Mouse (Mus musculus): ENCODE measurements around the gene Kcnf1. TPM values are rescaled to one million over a fixed set of nuclear protein-coding genes. Genes with fewer than 3 reads are reported as not detected.
"Not testable (repeated sequence)": the region's sequence is repeated elsewhere in the genome, so short reads cannot be mapped to it uniquely, and the experiment has no call there.

The Kcnf1 gene
- polyA plus RNA-seq, 1 experiment from 2014 or later: 0.66 TPM

DNA sequence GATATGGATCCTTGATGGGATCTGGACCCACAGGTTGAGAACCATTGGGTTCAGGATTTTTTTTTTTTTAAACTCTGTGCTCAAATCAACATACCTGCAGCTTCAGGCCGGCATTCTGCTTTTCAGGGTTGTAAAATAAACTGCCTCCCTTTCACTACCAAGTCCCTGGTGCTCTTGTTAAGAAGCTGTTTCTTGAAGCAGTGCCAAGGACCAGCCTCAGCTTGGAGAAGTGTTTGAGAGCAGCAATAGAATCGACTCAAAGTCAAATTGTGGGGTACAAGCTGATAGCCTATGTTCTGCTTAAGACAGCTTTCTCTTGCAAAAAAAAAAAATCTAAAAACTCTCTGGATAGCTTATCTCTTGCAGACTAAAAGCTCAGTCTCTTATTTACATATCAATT lies 34.9 kb downstream of the Kcnf1 start:
- no peak overlapping the region for H3K4me2 ChIP-seq (ENCODE audit: low read depth)
- no peak for ATAC-seq (ENCODE audit: insufficient read depth, low FRiP score, low TSS enrichment)
- H3K4me3 ChIP-seq (ENCODE audit: low read depth, low read length): no peak overlapping the region
- H3K9ac ChIP-seq (ENCODE audit: low read length): no peak overlapping the region
- WGBS: 34% methylated on average over 2 of the region's 2 CpGs
- H3K4me1 ChIP-seq (ENCODE audit: control insufficient read depth, insufficient read depth, low read length): no peaks in the 10 kb centered on the region
- no peaks in the 10 kb centered on the region for H3K27me3 ChIP-seq (ENCODE audit: control insufficient read depth, insufficient read depth, low read length)
- no peak overlapping the region for H3K27ac ChIP-seq (ENCODE audit: low read depth, low read length)
- no peaks in the 10 kb centered on the region for H3K36me3 ChIP-seq (ENCODE audit: control insufficient read depth, insufficient read depth, low read length)
- no peak for DNase-seq (ENCODE audit: low spot score)
- H3K9me3 ChIP-seq (ENCODE audit: control insufficient read depth, low read length): no peaks in the 10 kb centered on the region

DNA sequence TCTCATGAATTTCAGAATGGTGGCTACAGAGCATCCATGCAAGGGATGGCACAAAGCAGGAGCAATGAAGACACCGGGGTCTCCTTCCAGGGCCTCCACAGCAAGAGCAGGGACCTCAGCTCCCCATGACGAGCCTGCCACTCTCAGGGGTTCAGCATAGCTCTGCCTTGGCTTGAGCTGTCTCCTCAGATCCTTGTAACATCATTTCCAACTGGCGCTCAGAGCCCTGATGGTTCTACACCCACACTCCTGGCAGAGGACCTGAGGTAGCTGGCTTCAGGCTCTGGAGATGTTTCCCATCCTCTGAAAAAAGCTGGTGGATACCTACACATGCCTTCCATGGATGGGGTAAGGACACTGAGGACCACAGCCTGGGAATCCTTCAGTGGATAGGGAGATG lies 36.3 kb downstream of the Kcnf1 start:
- no peak overlapping the region for H3K4me3 ChIP-seq (ENCODE audit: low read depth, low read length)
- WGBS: 86% methylated on average over 3 of the region's 3 CpGs
- no peak overlapping the region for H3K4me2 ChIP-seq (ENCODE audit: low read depth)
- no peak overlapping the region for H3K9ac ChIP-seq (ENCODE audit: low read length)
- DNase-seq (ENCODE audit: low spot score) (no peak), ATAC-seq (ENCODE audit: insufficient read depth, low FRiP score, low TSS enrichment) (no peak)
- H3K9me3 ChIP-seq (ENCODE audit: control insufficient read depth, low read length): no peaks in the 10 kb centered on the region
- no peaks in the 10 kb centered on the region for H3K36me3 ChIP-seq (ENCODE audit: control insufficient read depth, insufficient read depth, low read length)
- no peak overlapping the region for H3K27ac ChIP-seq (ENCODE audit: low read depth, low read length)
- no peaks in the 10 kb centered on the region for H3K4me1 ChIP-seq (ENCODE audit: control insufficient read depth, insufficient read depth, low read length)
- no peaks in the 10 kb centered on the region for H3K27me3 ChIP-seq (ENCODE audit: control insufficient read depth, insufficient read depth, low read length)

DNA sequence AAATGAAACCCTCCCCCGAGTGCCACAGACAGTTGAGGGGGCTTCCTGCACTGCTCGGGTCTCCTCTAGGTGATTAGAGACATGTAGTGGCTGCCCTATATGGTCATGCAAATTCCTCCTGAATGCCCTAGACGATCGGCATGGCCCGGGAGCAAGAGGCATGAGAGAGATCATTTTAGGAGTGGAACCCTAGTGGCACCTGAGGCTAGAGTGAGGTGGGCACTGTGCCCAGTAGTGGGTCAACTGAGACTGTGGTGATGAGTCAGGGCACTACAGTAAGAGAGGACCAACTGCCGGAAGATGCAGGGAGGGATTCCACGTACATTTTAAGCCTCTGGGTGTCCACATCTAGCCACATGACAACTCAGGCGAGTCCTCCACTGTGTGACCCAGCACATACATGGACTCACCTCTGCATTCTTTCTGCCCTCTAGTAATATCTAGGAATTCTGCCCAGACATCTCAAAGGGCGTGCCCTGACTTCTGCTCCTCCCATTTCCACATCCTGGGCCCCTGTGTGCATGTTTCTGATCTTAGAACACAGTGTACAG lies 42.1 kb downstream of the Kcnf1 start:
- Histone ChIP-seq H3K9ac (ENCODE audit: low read length) (no peak overlapping the region), H3K4me2 (ENCODE audit: low read depth) (no peak overlapping the region), H3K4me1 (ENCODE audit: control insufficient read depth, insufficient read depth, low read length) (no peaks in the 10 kb centered on the region), H3K4me3 (ENCODE audit: low read depth, low read length) (no peak overlapping the region), H3K27me3 (ENCODE audit: control insufficient read depth, insufficient read depth, low read length) (no peaks in the 10 kb centered on the region), H3K27ac (ENCODE audit: low read depth, low read length) (no peak overlapping the region), H3K9me3 (ENCODE audit: control insufficient read depth, low read length) (no peaks in the 10 kb centered on the region), H3K36me3 (ENCODE audit: control insufficient read depth, insufficient read depth, low read length) (no peaks in the 10 kb centered on the region)
- ATAC-seq (ENCODE audit: insufficient read depth, low FRiP score, low TSS enrichment) (no peak), DNase-seq (ENCODE audit: low spot score) (no peak)
- WGBS: 78% methylated on average over 9 of the region's 9 CpGs

DNA sequence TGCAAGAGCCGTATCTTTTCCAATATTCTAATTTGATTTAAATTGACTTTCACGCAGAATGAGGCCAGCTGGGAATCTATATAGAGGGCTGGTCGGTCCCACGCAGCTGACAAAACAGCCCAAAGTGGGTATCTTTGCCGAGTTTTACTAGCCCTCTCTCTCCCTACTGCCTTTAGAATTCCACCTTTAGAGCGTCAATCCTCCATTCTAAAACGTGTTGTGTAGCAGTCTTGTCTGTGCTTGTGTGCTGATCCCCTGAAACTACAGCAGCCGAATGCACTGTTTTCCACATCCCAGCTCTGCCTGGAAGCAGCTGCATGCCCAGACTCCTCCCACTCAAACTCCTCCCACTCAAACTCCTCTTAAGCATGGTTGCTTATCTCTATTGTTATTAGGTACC lies 44.4 kb downstream of the Kcnf1 start:
- DNase-seq (ENCODE audit: low spot score): no peak
- H3K36me3 ChIP-seq (ENCODE audit: control insufficient read depth, insufficient read depth, low read length): no peaks in the 10 kb centered on the region
- no peaks in the 10 kb centered on the region for H3K4me1 ChIP-seq (ENCODE audit: control insufficient read depth, insufficient read depth, low read length)
- no peak overlapping the region for H3K4me2 ChIP-seq (ENCODE audit: low read depth)
- 76% methylated on average over 8 of the region's 8 CpGs for WGBS
- no peaks in the 10 kb centered on the region for H3K27me3 ChIP-seq (ENCODE audit: control insufficient read depth, insufficient read depth, low read length)
- no peak for ATAC-seq (ENCODE audit: insufficient read depth, low FRiP score, low TSS enrichment)
- no peak overlapping the region for H3K27ac ChIP-seq (ENCODE audit: low read depth, low read length)
- no peaks in the 10 kb centered on the region for H3K9me3 ChIP-seq (ENCODE audit: control insufficient read depth, low read length)
- H3K9ac ChIP-seq (ENCODE audit: low read length): no peak overlapping the region
- H3K4me3 ChIP-seq (ENCODE audit: low read depth, low read length): no peak overlapping the region

DNA sequence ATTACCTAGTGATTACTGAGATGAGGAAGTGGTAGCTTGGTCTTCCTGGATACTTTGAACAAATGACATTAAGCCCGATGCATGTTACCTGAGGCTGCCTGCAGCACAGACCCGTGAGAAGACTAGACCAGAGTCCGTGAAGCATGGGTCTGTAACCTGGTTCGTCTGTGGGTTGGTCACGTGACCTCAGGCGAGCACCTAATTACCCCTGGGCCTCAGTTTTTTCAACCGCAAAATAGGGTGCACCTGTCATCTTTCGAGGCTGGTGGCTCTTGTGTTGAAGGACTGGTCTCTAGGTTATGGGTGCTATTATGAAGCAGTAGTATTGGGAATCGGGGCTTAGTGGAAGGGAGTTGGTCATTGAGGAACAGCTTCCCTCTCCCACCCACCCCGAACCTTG lies 45.1 kb downstream of the Kcnf1 start:
- no peak overlapping the region for H3K4me3 ChIP-seq (ENCODE audit: low read depth, low read length)
- H3K27ac ChIP-seq (ENCODE audit: low read depth, low read length): no peak overlapping the region
- no peaks in the 10 kb centered on the region for H3K36me3 ChIP-seq (ENCODE audit: control insufficient read depth, insufficient read depth, low read length)
- 91% methylated on average over 10 of the region's 10 CpGs for WGBS
- no peaks in the 10 kb centered on the region for H3K9me3 ChIP-seq (ENCODE audit: control insufficient read depth, low read length)
- H3K9ac ChIP-seq (ENCODE audit: low read length): no peak overlapping the region
- H3K4me1 ChIP-seq (ENCODE audit: control insufficient read depth, insufficient read depth, low read length): no peaks in the 10 kb centered on the region
- no peaks in the 10 kb centered on the region for H3K27me3 ChIP-seq (ENCODE audit: control insufficient read depth, insufficient read depth, low read length)
- ATAC-seq (ENCODE audit: insufficient read depth, low FRiP score, low TSS enrichment) (no peak), DNase-seq (ENCODE audit: low spot score) (no peak)
- no peak overlapping the region for H3K4me2 ChIP-seq (ENCODE audit: low read depth)

GRCm38 (mm10) chr12:17122881-17123280 lies 53.8 kb downstream of the Kcnf1 start:
- not testable (repeated sequence) for H3K36me3 ChIP-seq (ENCODE audit: control insufficient read depth, insufficient read depth, low read length); H3K9me3 ChIP-seq (ENCODE audit: control insufficient read depth, low read length); H3K9ac ChIP-seq (ENCODE audit: low read length); H3K4me2 ChIP-seq (ENCODE audit: low read depth); H3K4me3 ChIP-seq (ENCODE audit: low read depth, low read length); H3K27me3 ChIP-seq (ENCODE audit: control insufficient read depth, insufficient read depth, low read length); DNase-seq (ENCODE audit: low spot score); H3K4me1 ChIP-seq (ENCODE audit: control insufficient read depth, insufficient read depth, low read length); ATAC-seq (ENCODE audit: insufficient read depth, low FRiP score, low TSS enrichment); H3K27ac ChIP-seq (ENCODE audit: low read depth, low read length)
- WGBS: 99% methylated on average over 11 of the region's 12 CpGs

Other genes starting within 250 kb of the Kcnf1 start
- gene Pqlc3, start 176.5 kb downstream of the Kcnf1 start, polyA plus RNA-seq (2014; fragmentation: Nextera tagmentation; extraction: Ambion mirVana): 3.2 TPM in 2 replicates
- gene 2410004P03Rik, start 165.2 kb downstream of the Kcnf1 start, polyA plus RNA-seq (2014; fragmentation: Nextera tagmentation; extraction: Ambion mirVana): 0.65 and 0.89 TPM in 2 replicates
- 570 and 586 TPM in 2 replicates for gene Pdia6, start 89.7 kb upstream of the Kcnf1 start, polyA plus RNA-seq (2014; fragmentation: Nextera tagmentation; extraction: Ambion mirVana)
- gene Atp6v1c2, start 152.5 kb upstream of the Kcnf1 start, polyA plus RNA-seq (2014; fragmentation: Nextera tagmentation; extraction: Ambion mirVana): 0.19 and 0.27 TPM in 2 replicates
- 31.8 and 33.6 TPM in 2 replicates for gene Nol10, start 171.6 kb upstream of the Kcnf1 start, polyA plus RNA-seq (2014; fragmentation: Nextera tagmentation; extraction: Ambion mirVana)

Measured in neural tube, embryonic 11.5 days (tissue).